In the genomic region with DNA sequence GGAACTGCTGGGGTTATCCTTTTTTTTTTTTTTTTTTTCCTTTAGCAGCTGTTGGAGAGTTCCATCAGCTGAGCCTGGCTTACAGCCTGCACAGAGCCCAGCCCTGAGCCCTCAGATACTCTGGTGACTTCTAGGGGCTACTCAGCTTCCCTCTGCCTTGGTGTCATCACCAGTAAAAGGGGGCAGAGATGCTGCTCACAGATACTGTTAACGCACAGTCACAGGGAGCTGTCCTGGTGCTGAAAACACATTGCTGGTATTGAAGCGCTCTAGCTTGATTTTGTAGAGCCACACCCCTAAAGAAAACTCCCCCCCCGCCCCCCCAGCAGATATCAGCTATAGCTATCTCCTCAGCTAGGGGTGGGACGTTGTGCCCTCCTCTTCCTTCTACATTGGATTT, we compare ENCODE assay signal across 11 mouse cellular contexts.
A peak's percentile ranks its signal among the peaks of the same experiment; 100 is the strongest.
DNase-seq lines count a peak whose midpoint lies in the region; ATAC-seq lines count a peak whose summit lies in the region.
"Had no signal": no experiment of that assay in that cellular context is flagged by ENCODE, and none has a peak within 500 bp of the region (broad histone marks: within the 10 kb centered on the region; RNA-seq: fewer than 3 reads in every experiment).

No protein-coding gene starts in this region.

- H3K36me3 ChIP-seq in midbrain, embryonic 14.5 days (ENCODE audit: control insufficient read depth, insufficient read depth, low read length), result no peaks in the 10 kb centered on the region
- no peaks in the 10 kb centered on the region for H3K36me3 ChIP-seq in midbrain, embryonic 15.5 days (replicated peaks)
- H3K36me3 ChIP-seq in stomach, embryonic 14.5 days (ENCODE audit: control insufficient read depth, insufficient read depth, low read length), result no peaks in the 10 kb centered on the region
- H3K36me3 ChIP-seq: forebrain, embryonic 10.5 days; hindbrain, embryonic 15.5 days; liver, embryonic 15.5 days had no signal

- H3K27me3 ChIP-seq in midbrain, embryonic 14.5 days (ENCODE audit: control insufficient read depth, insufficient read depth, low read length), result no peaks in the 10 kb centered on the region
- no peaks in the 10 kb centered on the region for H3K27me3 ChIP-seq in midbrain, embryonic 15.5 days (replicated peaks)
- H3K27me3 ChIP-seq in stomach, embryonic 14.5 days (ENCODE audit: control insufficient read depth, insufficient read depth, low read length), result no peaks in the 10 kb centered on the region
- H3K27me3 ChIP-seq: hindbrain, embryonic 15.5 days; liver, embryonic 15.5 days had no signal

- H3K4me1 ChIP-seq in midbrain, embryonic 14.5 days (ENCODE audit: control insufficient read depth, insufficient read depth, low read length), result no peaks in the 10 kb centered on the region
- H3K4me1 ChIP-seq in midbrain, embryonic 15.5 days, result peaks cover 16% of the 10 kb centered on the region; the same call in 1 of the 2 replicates
- H3K4me1 ChIP-seq in stomach, embryonic 14.5 days (ENCODE audit: control insufficient read depth, insufficient read depth, low read length), result no peaks in the 10 kb centered on the region
- H3K4me1 ChIP-seq: forebrain, embryonic 10.5 days; hindbrain, embryonic 15.5 days; liver, embryonic 15.5 days had no signal

- no peak overlapping the region for H3K9ac ChIP-seq in midbrain, embryonic 14.5 days (replicated peaks; ENCODE audit: low read length)
- H3K9ac ChIP-seq in midbrain, embryonic 15.5 days, result no peak overlapping the region
- no peak overlapping the region for H3K9ac ChIP-seq in stomach, embryonic 14.5 days (replicated peaks; ENCODE audit: low read depth, low read length)
- H3K9ac ChIP-seq: hindbrain, embryonic 15.5 days; liver, embryonic 15.5 days had no signal

- DNase-seq in gastrocnemius, postnatal 14 days, result peak; percentile 27
- no peak for DNase-seq in gastrocnemius, postnatal 36 days
- DNase-seq in midbrain, embryonic 14.5 days, result peak; percentile 48
- DNase-seq in embryo, embryonic 9.5 days (ENCODE audit: extremely low spot score), result peak; percentile 57
- DNase-seq in cerebellum, adult 8-10 months, result no peak
- no peak for DNase-seq in right cerebral cortex, postnatal 36 days (ENCODE audit: low spot score in 2 of 2)

- H3K9me3 ChIP-seq in midbrain, embryonic 14.5 days (ENCODE audit: control insufficient read depth, low read length), result no peaks in the 10 kb centered on the region; the same call in 1 of the 2 replicates
- H3K9me3 ChIP-seq in midbrain, embryonic 15.5 days, result no peaks in the 10 kb centered on the region
- H3K9me3 ChIP-seq in stomach, embryonic 14.5 days (ENCODE audit: control insufficient read depth, low read depth, low read length), result no peaks in the 10 kb centered on the region
- H3K9me3 ChIP-seq: forebrain, embryonic 10.5 days; hindbrain, embryonic 15.5 days had no signal

- 12% methylated on average over 4 of the region's 4 CpGs for WGBS in midbrain, embryonic 14.5 days
- WGBS in midbrain, embryonic 15.5 days, result 19% methylated on average over 4 of the region's 4 CpGs
- 9% methylated on average over 4 of the region's 4 CpGs for WGBS in stomach, embryonic 14.5 days

- ATAC-seq in midbrain, embryonic 14.5 days (ENCODE audit: low FRiP score, low TSS enrichment), result no peak
- no peak for ATAC-seq in midbrain, embryonic 15.5 days (replicated peaks)
- ATAC-seq in stomach, embryonic 14.5 days (ENCODE audit: insufficient number of reproducible peaks, insufficient read depth, low FRiP score, low read depth), result 0 out of 2 replicates have a peak, but pooled peaks have one; percentile 18

- no peak overlapping the region for H3K27ac ChIP-seq in midbrain, embryonic 14.5 days (replicated peaks; ENCODE audit: low read depth, low read length)
- no peak overlapping the region for H3K27ac ChIP-seq in midbrain, embryonic 15.5 days
- H3K27ac ChIP-seq in stomach, embryonic 14.5 days (ENCODE audit: low read length), result no peak overlapping the region
- H3K27ac ChIP-seq: forebrain, embryonic 10.5 days; hindbrain, embryonic 15.5 days; liver, embryonic 15.5 days had no signal

- H3K4me2 ChIP-seq in midbrain, embryonic 14.5 days (ENCODE audit: low read length), result no peak overlapping the region
- H3K4me2 ChIP-seq in midbrain, embryonic 15.5 days, result no peak overlapping the region
- H3K4me2 ChIP-seq in stomach, embryonic 14.5 days (replicated peaks; ENCODE audit: low read depth, low read length), result no peak overlapping the region
- H3K4me2 ChIP-seq: hindbrain, embryonic 15.5 days; liver, embryonic 15.5 days had no signal

- intact Hi-C loops in gastrocnemius, postnatal 14 days (cut with DNase I; ENCODE audit: low total_unique reads), result no loop called here
- intact Hi-C loops in gastrocnemius, postnatal 36 days (cut with DNase I), result no loop called here

- H3K4me3 ChIP-seq in midbrain, embryonic 14.5 days (replicated peaks; ENCODE audit: low read depth, low read length), result no peak overlapping the region
- no peak overlapping the region for H3K4me3 ChIP-seq in midbrain, embryonic 15.5 days
- H3K4me3 ChIP-seq in stomach, embryonic 14.5 days (ENCODE audit: low read depth, low read length), result no peak overlapping the region
- H3K4me3 ChIP-seq: forebrain, embryonic 10.5 days; hindbrain, embryonic 15.5 days; liver, embryonic 15.5 days had no signal

Comparison
In these comparisons a context has a peak if more than half of its experiments do, and no peak if none do; other contexts are left out.
1. DNase-seq: peak in gastrocnemius, postnatal 14 days (single experiment), midbrain, embryonic 14.5 days (single experiment) and embryo, embryonic 9.5 days (single experiment); none in gastrocnemius, postnatal 36 days (0 of 2), cerebellum, adult 8-10 months (single experiment) and right cerebral cortex, postnatal 36 days (0 of 2).